Mouse (Mus musculus): ENCODE results near the gene Rasgef1b. TPM values are rescaled to one million over a fixed set of nuclear protein-coding genes. Genes with fewer than 3 reads are reported as not detected.

The Rasgef1b gene
- 10 to 100 TPM; 43.0 to 47.7 TPM for total RNA-seq (2021)

GRCm38 (mm10) chr5:99728649-99729212, at the start of gene Rasgef1b:
Rasgef1b (minus strand) TSS chr5:99729065.
- peak; percentile 89 for DNase-seq
- intact Hi-C loops (cut with DNase I): loop anchor here (10.0 kb wide), 1 partner anchor 166 kb away; no protein-coding TSS in a partner anchor

- intact Hi-C loops (cut with DNase I): no loop called here
Observed at GRCm38 (mm10) chr5:99775342-99775741, 46.5 kb upstream of the Rasgef1b start.

GRCm38 (mm10) chr5:99773265-99773664, 44.4 kb upstream of the Rasgef1b start:
- intact Hi-C loops (cut with DNase I): no loop called here
- peak; percentile 70 for DNase-seq

More at GRCm38 (mm10) chr5:99775342-99775741, 46.5 kb upstream of the Rasgef1b start:
- DNase-seq: peak; percentile 82

GRCm38 (mm10) chr5:99764246-99764645, 35.4 kb upstream of the Rasgef1b start:
- DNase-seq: no peak
- intact Hi-C loops (cut with DNase I): no loop called here

- DNase-seq: no peak
- intact Hi-C loops (cut with DNase I): no loop called here
Observed at GRCm38 (mm10) chr5:99758859-99759258, 30.0 kb upstream of the Rasgef1b start.

GRCm38 (mm10) chr5:99753843-99754242, 25.0 kb upstream of the Rasgef1b start:
- DNase-seq: peak; percentile 59
- intact Hi-C loops (cut with DNase I): no loop called here

GRCm38 (mm10) chr5:99753368-99753767, 24.5 kb upstream of the Rasgef1b start:
- DNase-seq: no peak
- intact Hi-C loops (cut with DNase I): no loop called here

GRCm38 (mm10) chr5:99752670-99753231, 23.9 kb upstream of the Rasgef1b start:
- no peak for DNase-seq
- intact Hi-C loops (cut with DNase I): no loop called here

GRCm38 (mm10) chr5:99748417-99748816, 19.6 kb upstream of the Rasgef1b start:
- intact Hi-C loops (cut with DNase I): no loop called here
- no peak for DNase-seq

GRCm38 (mm10) chr5:99746087-99746486, 17.2 kb upstream of the Rasgef1b start:
- no peak for DNase-seq
- intact Hi-C loops (cut with DNase I): no loop called here

- no peak for DNase-seq
- intact Hi-C loops (cut with DNase I): no loop called here
Observed at GRCm38 (mm10) chr5:99742874-99743273, 14.0 kb upstream of the Rasgef1b start.

- intact Hi-C loops (cut with DNase I): no loop called here
- no peak for DNase-seq
Observed at GRCm38 (mm10) chr5:99742056-99742455, 13.2 kb upstream of the Rasgef1b start.

GRCm38 (mm10) chr5:99737937-99738727, 9.3 kb upstream of the Rasgef1b start:
- intact Hi-C loops (cut with DNase I): no loop called here
- DNase-seq: no peak

- DNase-seq: no peak
- intact Hi-C loops (cut with DNase I): loop anchor here (10.0 kb wide), 1 partner anchor 165 kb away; no protein-coding TSS in a partner anchor
Observed at GRCm38 (mm10) chr5:99729931-99730330, 1.1 kb upstream of the Rasgef1b start.

- intact Hi-C loops (cut with DNase I): loop anchor here (10.0 kb wide), 1 partner anchor 165 kb away; no protein-coding TSS in a partner anchor
- peak; percentile 80 for DNase-seq
Observed at GRCm38 (mm10) chr5:99729361-99729882, 557 bp upstream of the Rasgef1b start.

- intact Hi-C loops (cut with DNase I): loop anchor here (10.0 kb wide), 1 partner anchor 167 kb away; no protein-coding TSS in a partner anchor
- peak; percentile 37 for DNase-seq
Observed at GRCm38 (mm10) chr5:99728027-99728451, 826 bp downstream of the Rasgef1b start.

GRCm38 (mm10) chr5:99723941-99724340, 4.9 kb downstream of the Rasgef1b start:
- intact Hi-C loops (cut with DNase I): loop anchor here (10.0 kb wide), 1 partner anchor 171 kb away; no protein-coding TSS in a partner anchor
- no peak for DNase-seq

- intact Hi-C loops (cut with DNase I): loop anchor here (10.0 kb wide), 1 partner anchor 172 kb away; no protein-coding TSS in a partner anchor
- no peak for DNase-seq
Observed at GRCm38 (mm10) chr5:99722310-99722709, 6.6 kb downstream of the Rasgef1b start.

GRCm38 (mm10) chr5:99720554-99720953, 8.3 kb downstream of the Rasgef1b start:
- intact Hi-C loops (cut with DNase I): loop anchor here (10.0 kb wide), 1 partner anchor 174 kb away; no protein-coding TSS in a partner anchor
- DNase-seq: no peak

- DNase-seq: no peak
- intact Hi-C loops (cut with DNase I): no loop called here
Observed at GRCm38 (mm10) chr5:99717917-99718316, 10.9 kb downstream of the Rasgef1b start.

- intact Hi-C loops (cut with DNase I): no loop called here
- peak; percentile 75 for DNase-seq
Observed at GRCm38 (mm10) chr5:99715281-99715744, 13.6 kb downstream of the Rasgef1b start.
